Mouse (Mus musculus) liver, embryonic 16.5 days (tissue): ENCODE measurements around the gene Hmgcl. TPM values are rescaled to one million over a fixed set of nuclear protein-coding genes. Genes with fewer than 3 reads are reported as not detected.
A peak's percentile ranks its signal among the peaks of the same experiment; 100 is the strongest.

Experiments used
- ATAC-seq: fragments of 200-750 bp; cut with Nextera tagmentation; 2 replicates; pipeline ENCODE4 v1.8.0; 2017; ENCODE audit warnings: low read depth, mild to moderate bottlenecking, moderate number of reproducible peaks, moderate library complexity
- H3K27ac ChIP-seq: fragments of 300-500 bp; sonication (generic); 2 replicates; pipeline ENCODE4 v1.5.1; 2014; ENCODE audit warnings: mild to moderate bottlenecking, low read length
- H3K27me3 ChIP-seq: fragments of 300-500 bp; sonication (generic); 2 replicates; pipeline ENCODE4 v1.6.1; 2014; ENCODE audit warnings: low read depth, low read length, mixed read lengths; ENCODE audit not compliant: control insufficient read depth, insufficient read depth
- H3K36me3 ChIP-seq: fragments of 300-500 bp; sonication (generic); 2 replicates; pipeline ENCODE4 v1.6.1; 2014; ENCODE audit warnings: mild to moderate bottlenecking; ENCODE audit not compliant: control insufficient read depth, insufficient read depth
- H3K4me1 ChIP-seq: fragments of 300-500 bp; sonication (generic); 2 replicates; pipeline ENCODE4 v1.6.1; 2014; ENCODE audit warnings: low read depth, low read length, mixed read lengths; ENCODE audit not compliant: control insufficient read depth
- H3K4me2 ChIP-seq: fragments of 300-500 bp; sonication (generic); 2 replicates; pipeline ENCODE4 v1.6.1; 2014; ENCODE audit warnings: low read depth, low read length, mixed read lengths
- H3K4me3 ChIP-seq: fragments of 300-500 bp; sonication (generic); 2 replicates; pipeline ENCODE4 v1.5.1; 2014; ENCODE audit warnings: low read depth, mild to moderate bottlenecking, low read length
- H3K9ac ChIP-seq: fragments of 300-500 bp; sonication (generic); 2 replicates; pipeline ENCODE4 v1.6.1; 2014; ENCODE audit warnings: low read depth, low read length
- H3K9me3 ChIP-seq: fragments of 300-500 bp; sonication (generic); replicated peaks from 2 replicates; pipeline ENCODE4 v1.6.1; 2016; ENCODE audit warnings: low read length; ENCODE audit not compliant: control insufficient read depth
- WGBS: fragments of 180-500 bp; shearing (Covaris S2); extraction: QIAGEN DNeasy Blood & Tissue Kit; methylation state at CpG from one replicate; pipeline ENCODE4 v1.1.7; 2014; ENCODE audit not compliant: insufficient replicate concordance; 5-methylcytosine and 5-hydroxymethylcytosine counted together
- polyA plus RNA-seq: library from polyadenylated mRNA; unstranded; fragments of >200 nt; fragmentation: Nextera tagmentation; extraction: Ambion mirVana; gene quantifications from 2 replicates; pipeline ENCODE4 v1.2.1, GENCODE M21; 2015

The Hmgcl gene
- polyA plus RNA-seq, 1 experiment from 2014 or later: 107 TPM

GRCm38 (mm10) chr4:135912164-135912563 is 34.1 kb upstream of the Hmgcl start:
- no peak overlapping the region for H3K4me3 ChIP-seq
- whole genome bisulfite sequencing: 14% methylated on average over 3 of the region's 3 CpGs
- no peaks in the 10 kb centered on the region for H3K9me3 ChIP-seq
- no peaks in the 10 kb centered on the region for H3K27me3 ChIP-seq
- no peaks in the 10 kb centered on the region for H3K36me3 ChIP-seq
- no peak overlapping the region for H3K4me2 ChIP-seq
- H3K27ac ChIP-seq: peak overlapping the region; percentile 48; the same call in 1 of the 2 replicates
- peaks cover 17% of the 10 kb centered on the region for H3K4me1 ChIP-seq
- H3K9ac ChIP-seq: no peak overlapping the region
- ATAC-seq: peak; percentile 23; the same call in 1 of the 2 replicates

GRCm38 (mm10) chr4:135912835-135913234 is 33.4 kb upstream of the Hmgcl start:
- no peaks in the 10 kb centered on the region for H3K9me3 ChIP-seq
- H3K4me3 ChIP-seq: no peak overlapping the region
- H3K27ac ChIP-seq: 0 out of 2 replicates have a peak overlapping the region, but pooled peaks have one; percentile 5
- no peak overlapping the region for H3K9ac ChIP-seq
- H3K36me3 ChIP-seq: no peaks in the 10 kb centered on the region
- H3K4me2 ChIP-seq: no peak overlapping the region
- no peaks in the 10 kb centered on the region for H3K27me3 ChIP-seq
- ATAC-seq: peak; percentile 41; the same call in 1 of the 2 replicates
- WGBS: 18% methylated on average over 3 of the region's 3 CpGs
- peaks cover 17% of the 10 kb centered on the region for H3K4me1 ChIP-seq

DNA sequence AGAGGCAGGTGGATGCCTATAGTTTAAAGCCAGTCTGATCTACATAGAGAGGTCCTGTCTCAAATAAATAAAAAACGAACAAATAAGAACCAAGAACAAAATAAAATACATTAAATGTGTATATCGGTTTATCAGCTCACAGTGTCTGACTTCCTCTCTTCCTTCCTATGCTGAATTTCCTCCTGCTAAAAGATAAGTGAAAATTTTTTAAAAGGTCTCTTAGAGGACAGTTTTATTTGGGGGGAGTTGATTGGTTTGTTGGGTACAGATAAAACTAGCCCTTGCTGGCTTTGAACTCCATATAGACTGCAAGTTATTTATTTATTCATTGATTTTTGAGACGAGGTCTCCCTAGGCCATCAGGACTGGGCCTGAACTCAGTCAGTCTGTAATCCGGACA is 32.8 kb upstream of the Hmgcl start:
- no peaks in the 10 kb centered on the region for H3K9me3 ChIP-seq
- no peaks in the 10 kb centered on the region for H3K36me3 ChIP-seq
- no peak for ATAC-seq
- no peaks in the 10 kb centered on the region for H3K27me3 ChIP-seq
- WGBS: 17% methylated on average over 4 of the region's 4 CpGs
- no peak overlapping the region for H3K4me2 ChIP-seq
- H3K9ac ChIP-seq: no peak overlapping the region
- no peak overlapping the region for H3K4me3 ChIP-seq
- peak overlapping the region; percentile 34; the same call in 1 of the 2 replicates for H3K27ac ChIP-seq
- peaks cover 19% of the 10 kb centered on the region for H3K4me1 ChIP-seq

DNA sequence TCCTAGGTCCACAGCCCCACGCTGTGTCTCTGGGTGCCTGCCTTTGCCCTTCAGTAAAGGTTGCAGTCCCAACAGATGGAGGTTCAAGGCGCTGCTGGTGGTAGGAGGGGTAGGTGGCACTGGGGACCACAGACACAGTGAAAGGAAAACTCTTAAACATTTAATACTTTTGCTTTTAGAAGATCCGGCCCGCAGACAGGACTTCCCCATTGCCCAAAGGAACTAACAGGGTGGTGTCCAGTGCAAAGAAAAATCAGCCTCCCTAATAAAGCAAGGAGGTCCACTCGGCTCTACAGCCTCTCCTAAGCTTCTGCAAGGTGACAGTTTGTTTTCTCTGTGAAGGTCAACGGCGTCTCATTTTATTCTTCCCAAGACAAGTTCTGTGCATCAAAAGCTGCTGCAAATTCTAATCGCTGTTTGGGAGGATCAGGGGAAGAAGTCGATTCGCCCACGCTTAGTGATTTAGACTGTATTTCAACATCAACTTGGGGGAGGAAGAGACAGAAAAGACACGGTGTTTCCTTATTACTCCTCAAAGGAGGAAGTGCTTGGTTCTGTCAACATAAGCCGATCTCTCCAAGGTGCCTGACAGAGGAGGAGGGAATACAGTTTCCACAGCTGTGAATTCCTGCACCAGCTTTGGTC is 27.5 kb upstream of the Hmgcl start:
- peaks cover 12% of the 10 kb centered on the region for H3K4me1 ChIP-seq
- no peak for ATAC-seq
- H3K9me3 ChIP-seq: no peaks in the 10 kb centered on the region
- H3K27me3 ChIP-seq: no peaks in the 10 kb centered on the region
- no peak overlapping the region for H3K4me3 ChIP-seq
- H3K4me2 ChIP-seq: no peak overlapping the region
- 41% methylated on average over 13 of the region's 13 CpGs for WGBS
- H3K27ac ChIP-seq: peak overlapping the region; percentile 66
- H3K9ac ChIP-seq: no peak overlapping the region; the same call in 1 of the 2 replicates
- H3K36me3 ChIP-seq: no peaks in the 10 kb centered on the region; the same call in 1 of the 2 replicates

- Histone ChIP-seq H3K27ac (peak overlapping the region; percentile 55), H3K27me3 (no peaks in the 10 kb centered on the region), H3K4me2 (no peak overlapping the region), H3K36me3 (no peaks in the 10 kb centered on the region; the same call in 1 of the 2 replicates), H3K9ac (no peak overlapping the region), H3K4me1 (peaks cover 12% of the 10 kb centered on the region), H3K9me3 (no peaks in the 10 kb centered on the region), H3K4me3 (no peak overlapping the region)
- no peak for ATAC-seq
- 70% methylated on average over 3 of the region's 3 CpGs for WGBS
Observed at GRCm38 (mm10) chr4:135919280-135919639, 27.0 kb upstream of the Hmgcl start.

GRCm38 (mm10) chr4:135920304-135921241 is 25.7 kb upstream of the Hmgcl start, which contains the start of gene Fuca1:
Gene Fuca1 (plus strand): TSS chr4:135920735.
- peak; percentile 94 for ATAC-seq
- H3K36me3 ChIP-seq: no peaks in the 10 kb centered on the region; the same call in 1 of the 2 replicates
- under 1% methylated on average over 60 of the region's 60 CpGs for WGBS

GRCm38 (mm10) chr4:135921257-135922120 is 24.8 kb upstream of the Hmgcl start:
- Histone ChIP-seq H3K4me2 (peak overlapping the region; percentile 99), H3K36me3 (no peaks in the 10 kb centered on the region; the same call in 1 of the 2 replicates), H3K27ac (no peak overlapping the region; the same call in 1 of the 2 replicates), H3K9me3 (no peaks in the 10 kb centered on the region), H3K4me3 (peak overlapping the region; percentile 97), H3K9ac (peak overlapping the region; percentile 86), H3K4me1 (peaks cover 12% of the 10 kb centered on the region), H3K27me3 (no peaks in the 10 kb centered on the region)
- ATAC-seq: no peak
- 6% methylated on average over 26 of the region's 26 CpGs for WGBS

More at GRCm38 (mm10) chr4:135920304-135921241, 25.7 kb upstream of the Hmgcl start, which contains the start of gene Fuca1:
- H3K9ac ChIP-seq: peak within 1 kb of the TSS; percentile 86
- peak within 1 kb of the TSS; percentile 69 for H3K27ac ChIP-seq
- H3K4me1 ChIP-seq: peaks cover 12% of the 10 kb centered on the region
- peak within 1 kb of the TSS; percentile 99 for H3K4me2 ChIP-seq
- H3K9me3 ChIP-seq: no peaks in the 10 kb centered on the region
- H3K27me3 ChIP-seq: no peaks in the 10 kb centered on the region
- H3K4me3 ChIP-seq: peak within 1 kb of the TSS; percentile 97

GRCm38 (mm10) chr4:135922190-135922589 is 24.1 kb upstream of the Hmgcl start:
- Histone ChIP-seq H3K9me3 (no peaks in the 10 kb centered on the region), H3K27me3 (no peaks in the 10 kb centered on the region), H3K4me3 (no peak overlapping the region; the same call in 1 of the 2 replicates), H3K27ac (no peak overlapping the region), H3K9ac (no peak overlapping the region; the same call in 1 of the 2 replicates), H3K36me3 (no peaks in the 10 kb centered on the region; the same call in 1 of the 2 replicates), H3K4me2 (peak overlapping the region; percentile 99; the same call in 1 of the 2 replicates), H3K4me1 (peaks cover 12% of the 10 kb centered on the region)
- WGBS: 69% methylated on average over 1 of the region's 1 CpGs
- ATAC-seq: no peak
